Mouse (Mus musculus) R1 (cell line): ENCODE results near the gene Gm10282.

ENCODE experiments used
- DNase-seq: peaks from one replicate; pipeline ENCODE4 v3.0.0-alpha.2; 2018; ENCODE audit warnings: low read depth, low spot score

The Gm10282 gene

GRCm38 (mm10) chr8:72305210-72305905, at the start of gene Gm10282:
Gene Gm10282, minus strand, starts transcription at chr8:72305260.
- no peak for DNase-seq

DNA sequence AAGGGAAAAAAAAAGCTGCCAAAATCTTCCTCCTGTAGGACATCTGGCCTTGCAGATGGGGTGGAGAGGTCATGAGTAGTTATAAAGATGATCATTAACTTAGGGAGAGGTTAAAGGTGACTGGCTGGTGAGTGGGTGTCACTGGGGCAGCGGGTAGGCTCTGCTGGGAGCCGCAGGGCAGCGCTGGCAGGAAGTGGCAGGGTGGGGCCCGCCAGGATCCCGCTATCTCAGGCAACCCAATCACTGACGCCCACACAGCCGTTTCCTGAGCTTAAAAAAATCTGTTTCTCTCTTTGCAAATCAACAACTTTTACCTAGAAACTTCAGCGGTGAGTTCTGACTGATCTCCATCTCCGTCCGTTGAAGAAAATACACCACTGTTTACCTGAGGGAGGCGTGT, 49.2 kb upstream of the Gm10282 start:
- DNase-seq: peak; percentile 39

DNA sequence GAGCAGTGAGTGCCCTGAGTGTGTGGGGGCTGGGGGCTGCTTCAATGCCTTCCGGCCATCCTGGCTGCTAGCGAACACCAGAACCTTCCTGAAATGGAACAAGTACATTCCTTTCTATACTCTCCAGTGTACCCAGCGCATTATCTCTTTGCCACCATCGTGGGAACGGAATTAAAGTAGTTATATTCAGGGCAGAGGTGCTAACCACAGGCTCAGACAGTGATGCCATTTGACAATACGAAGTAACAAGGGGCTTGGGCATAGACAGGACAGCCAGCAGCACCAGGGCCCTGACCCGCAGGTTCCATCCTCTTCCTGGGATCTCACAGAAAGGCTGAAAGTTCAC, 48.6 kb upstream of the Gm10282 start:
- DNase-seq: no peak

DNA sequence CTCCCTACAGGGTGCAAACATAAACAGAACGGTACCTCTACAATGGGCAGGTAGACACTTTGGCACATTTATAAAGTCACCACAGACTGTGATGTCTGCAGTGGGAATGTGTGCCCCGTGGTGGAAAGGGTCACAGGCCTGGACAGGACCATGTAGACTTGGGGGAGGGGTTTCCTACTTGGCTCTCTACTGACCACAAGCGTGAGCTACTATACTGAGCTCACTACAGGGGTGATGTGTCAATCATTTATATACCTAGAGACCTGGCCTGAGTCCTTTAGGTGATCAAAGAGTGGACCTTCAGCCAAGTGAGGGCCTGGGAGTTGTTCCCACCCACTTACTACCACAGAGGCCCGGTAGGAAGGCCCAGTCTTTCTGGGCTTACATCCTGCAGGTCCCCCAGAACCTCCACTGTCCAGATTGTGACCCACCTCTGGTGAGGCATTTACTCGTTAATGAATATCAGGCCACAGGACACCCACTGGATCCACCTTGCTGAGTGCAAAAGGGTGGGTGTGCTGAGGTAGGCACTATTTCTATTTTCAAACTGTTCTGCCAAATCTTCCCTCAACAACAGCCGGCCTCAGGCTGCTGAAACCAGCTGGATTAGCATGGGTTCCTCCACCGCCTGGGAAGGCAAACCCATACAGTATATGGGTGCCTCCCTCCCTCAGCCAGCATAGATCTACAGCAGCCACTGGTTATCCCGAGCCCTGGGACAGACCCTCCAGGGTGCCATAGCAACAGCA, 48.1 kb upstream of the Gm10282 start:
- DNase-seq: peak; percentile 26

DNA sequence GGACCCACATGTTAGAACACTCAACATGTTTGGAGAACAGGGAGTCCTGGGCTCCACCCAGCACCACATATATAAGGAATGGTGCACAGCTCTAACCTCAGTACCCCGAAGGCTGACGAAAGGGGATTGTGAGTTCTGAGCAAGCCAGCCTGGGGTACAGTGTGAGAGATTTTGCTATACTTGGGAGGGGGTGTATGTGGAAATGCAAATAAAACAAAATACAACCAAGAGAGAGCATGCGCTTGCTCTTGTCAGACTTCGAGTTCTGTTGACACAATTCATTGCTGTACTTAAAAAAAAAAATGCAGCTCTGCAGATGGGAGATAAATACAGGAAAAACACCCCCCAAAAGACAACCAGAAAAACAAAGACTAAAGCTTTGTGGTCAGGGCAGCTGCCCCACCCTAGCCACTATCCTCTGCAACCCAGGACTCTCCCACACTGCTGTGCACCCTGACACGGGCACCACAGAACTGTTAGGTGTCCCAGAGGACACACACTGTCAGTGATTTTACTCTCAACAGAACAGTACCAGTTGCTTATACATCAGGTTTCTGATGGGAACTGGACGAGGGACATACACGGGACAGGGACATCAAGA, 46.4 kb upstream of the Gm10282 start:
- no peak for DNase-seq

DNA sequence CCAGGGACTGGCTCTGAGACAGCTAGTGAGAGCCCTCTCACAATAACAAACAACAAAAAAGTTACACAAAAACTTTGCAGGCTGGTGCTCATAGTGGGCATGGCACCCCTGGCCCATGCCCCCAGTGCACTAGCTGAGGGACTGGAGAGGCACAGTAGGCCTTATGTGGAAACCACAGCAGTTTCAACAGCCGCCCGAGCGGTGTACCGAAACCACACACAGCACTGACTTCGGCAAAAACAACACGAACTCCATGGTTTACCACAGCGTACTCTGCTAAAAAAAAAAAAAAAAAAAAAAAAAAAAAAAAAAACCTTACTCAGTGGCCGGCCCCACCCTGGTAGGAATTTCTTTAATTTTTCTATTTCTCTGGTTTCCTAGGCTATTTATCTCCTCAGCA, 45.7 kb upstream of the Gm10282 start:
- no peak for DNase-seq

DNA sequence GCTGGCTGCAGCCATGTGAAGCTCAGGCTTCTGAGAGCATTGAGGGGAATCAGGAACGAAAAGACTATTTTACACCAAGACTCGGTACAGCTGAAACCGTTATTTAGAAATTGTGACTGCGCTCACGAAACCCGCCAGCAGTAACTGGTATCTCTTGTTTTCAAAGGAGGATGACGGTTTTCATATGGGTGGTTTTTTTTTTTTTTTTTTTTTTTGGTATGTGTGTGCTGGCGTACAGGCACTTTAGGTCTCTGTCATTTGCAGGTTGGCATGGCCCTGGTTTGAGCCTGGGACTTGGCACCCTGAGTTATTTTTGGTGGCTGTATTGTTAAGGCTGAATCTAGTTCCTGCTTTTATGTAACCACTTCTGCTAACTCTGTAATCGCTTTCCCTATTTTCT, 44.8 kb upstream of the Gm10282 start:
- DNase-seq: no peak

DNA sequence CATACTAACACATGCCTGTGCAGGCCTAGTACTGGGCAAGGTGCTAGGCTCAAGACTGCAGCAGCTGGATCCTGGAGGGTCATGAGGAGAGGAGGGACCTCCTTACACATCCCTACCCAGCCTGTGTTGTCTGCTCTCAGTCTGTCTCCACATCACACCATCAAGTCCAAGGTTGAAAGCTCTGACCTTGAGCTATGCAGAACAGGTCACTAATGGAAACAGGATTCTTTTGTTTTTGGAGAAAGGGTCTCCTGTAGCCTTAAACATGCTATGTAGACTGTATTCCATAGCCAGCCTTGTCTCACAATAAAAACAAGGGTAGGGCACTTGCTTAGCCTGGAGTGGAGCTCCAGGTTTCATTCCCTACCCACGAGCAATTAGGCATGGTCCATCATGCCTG, 43.9 kb upstream of the Gm10282 start:
- DNase-seq: peak; percentile 73

DNA sequence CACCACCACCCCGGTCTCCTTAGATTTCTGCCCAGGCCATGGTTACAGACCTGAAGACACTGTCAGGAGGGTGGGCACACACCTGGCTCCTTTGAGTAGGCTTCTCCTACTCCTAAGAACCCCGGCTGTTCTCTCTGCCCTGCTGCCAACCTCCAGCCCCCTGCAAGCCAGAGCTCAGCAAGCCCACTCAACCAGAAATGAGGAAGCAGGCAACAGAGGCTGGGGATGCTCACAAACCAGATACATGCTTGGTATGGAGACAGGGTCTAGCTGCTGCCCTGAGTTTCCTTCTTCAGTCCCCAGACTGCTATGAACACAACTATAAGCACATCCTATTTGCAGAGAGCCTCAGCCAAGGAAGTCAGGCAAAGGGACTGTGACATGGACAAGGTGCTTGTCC, 43.1 kb upstream of the Gm10282 start:
- no peak for DNase-seq

DNA sequence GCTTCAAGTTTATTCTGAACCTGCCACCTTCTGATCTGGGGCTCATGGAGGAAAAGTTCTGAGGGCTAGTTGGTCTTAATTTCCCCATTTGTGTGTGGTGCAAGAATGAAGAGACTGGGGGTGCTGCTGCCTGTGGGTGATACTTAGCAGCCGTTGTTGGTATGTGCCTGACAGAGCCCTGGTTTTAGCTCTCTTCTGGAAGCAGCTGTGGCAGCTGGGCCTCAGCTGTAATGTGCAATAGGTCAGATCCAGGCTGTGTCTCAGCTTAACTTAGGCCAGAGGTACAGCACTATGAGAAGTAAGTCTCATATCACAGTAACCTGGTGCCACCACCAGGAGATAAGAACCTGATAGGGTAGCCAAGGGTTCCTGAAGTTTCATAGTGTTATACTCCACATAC, 42.5 kb upstream of the Gm10282 start:
- no peak for DNase-seq

- no peak for DNase-seq
Observed at GRCm38 (mm10) chr8:72343725-72344124, 38.7 kb upstream of the Gm10282 start.

DNA sequence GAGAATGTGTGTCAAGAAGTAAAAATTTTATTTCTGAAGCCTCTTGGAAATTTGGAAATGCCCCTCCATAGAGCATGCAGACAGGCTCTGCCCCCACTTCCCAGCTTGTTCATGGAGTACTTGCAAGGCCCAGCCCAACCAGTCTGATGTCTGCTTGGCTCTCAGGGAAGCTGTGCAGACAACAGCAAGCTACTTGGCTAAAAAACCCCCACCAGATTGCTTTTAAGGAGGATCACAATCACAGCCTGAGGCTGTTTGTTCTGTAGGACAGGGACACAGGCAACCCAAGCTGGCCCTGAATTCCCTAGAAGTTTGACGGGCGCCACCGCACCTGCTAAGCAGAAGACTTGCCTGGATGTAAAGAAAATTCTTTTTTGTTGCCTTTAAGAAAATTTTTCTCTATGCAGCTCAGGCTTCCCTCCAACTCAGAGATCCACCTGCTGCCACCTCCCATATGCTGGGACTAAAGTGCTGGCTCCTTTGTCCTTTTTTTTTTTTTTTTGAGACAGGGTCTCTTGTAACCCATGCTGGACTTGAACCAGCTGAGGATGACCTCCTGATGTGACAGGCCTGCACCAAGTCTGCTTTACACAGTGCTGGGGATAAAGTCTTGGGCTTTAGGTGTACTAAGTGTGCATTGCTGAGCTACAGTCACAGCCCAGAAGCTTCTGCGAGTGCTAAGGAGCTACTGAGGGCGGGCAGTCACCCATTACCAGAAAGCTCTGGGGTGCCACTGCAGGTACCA, 37.7 kb upstream of the Gm10282 start:
- DNase-seq: no peak

DNA sequence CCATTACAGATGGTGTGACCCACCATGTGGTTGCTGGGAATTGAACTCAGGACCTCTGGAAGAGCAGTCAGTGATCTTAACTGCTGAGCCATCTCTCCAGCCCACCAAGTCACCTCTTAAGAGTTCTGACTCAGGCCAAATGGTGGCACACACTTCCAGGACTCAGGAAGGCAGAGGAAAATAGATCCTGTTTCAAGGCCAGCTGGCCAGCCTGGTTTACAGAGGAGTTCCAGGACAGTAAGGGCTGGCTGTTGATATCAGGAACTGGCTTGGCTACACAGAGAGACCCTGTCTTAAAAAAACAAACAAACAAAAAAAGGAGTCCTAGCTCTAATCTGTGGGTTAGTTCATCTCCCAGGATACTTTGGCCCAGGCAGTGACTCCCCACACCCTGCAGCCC, 32.0 kb upstream of the Gm10282 start:
- DNase-seq: no peak

DNA sequence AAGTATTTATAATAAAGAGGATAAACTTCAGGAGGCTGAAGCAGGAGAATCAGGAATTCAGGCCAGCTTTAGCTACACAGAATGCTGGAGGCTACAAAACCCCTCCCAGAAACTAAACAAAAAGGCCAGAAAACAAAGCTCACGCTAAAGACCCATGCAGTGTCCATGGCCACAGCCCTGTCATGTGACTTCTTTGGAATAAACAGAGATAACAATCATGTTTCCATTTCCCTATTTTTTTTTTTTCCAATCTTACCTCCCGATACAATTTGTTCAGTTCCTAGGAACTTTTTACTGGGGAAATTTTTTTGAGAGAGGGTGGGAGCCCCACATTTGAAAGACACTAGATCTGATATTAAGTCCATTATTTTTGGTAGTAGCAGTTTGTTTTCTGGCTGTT, 31.2 kb upstream of the Gm10282 start:
- peak; percentile 47 for DNase-seq

GRCm38 (mm10) chr8:72334144-72334641, 29.1 kb upstream of the Gm10282 start:
- peak; percentile 98 for DNase-seq

DNA sequence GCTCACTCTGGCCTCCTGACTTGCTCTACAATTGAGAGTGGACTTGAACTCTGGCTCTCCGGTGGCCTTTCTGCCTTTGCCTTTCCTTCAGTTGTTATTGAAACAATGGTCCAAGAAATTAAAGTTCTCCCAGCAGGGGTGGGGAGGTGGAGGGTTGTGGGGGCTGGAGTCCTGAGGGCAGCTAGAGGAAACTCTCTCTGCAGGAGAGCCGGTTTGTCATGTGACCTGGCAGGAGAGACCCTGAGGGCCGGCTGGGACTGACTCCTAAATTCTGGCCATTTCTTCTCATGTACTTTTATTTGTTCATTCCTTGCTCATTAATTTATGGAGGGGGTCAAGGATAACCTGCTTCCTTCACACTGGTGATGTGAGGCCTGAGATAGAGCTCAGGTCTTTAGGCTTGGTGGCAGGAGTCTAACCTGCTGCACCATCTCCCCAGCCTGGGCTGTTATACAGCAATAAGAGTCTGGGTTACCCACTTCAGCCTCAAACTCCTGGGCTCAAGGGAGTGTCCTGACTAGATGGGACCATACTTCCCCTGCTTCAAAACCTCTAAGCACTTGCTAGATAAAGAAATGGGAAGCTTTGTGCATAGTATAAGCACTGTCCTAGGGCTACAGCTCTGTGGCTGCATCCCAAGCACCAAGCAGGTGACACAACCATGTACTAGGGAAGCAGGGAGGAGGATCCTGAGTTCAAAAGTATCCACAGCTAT, 28.5 kb upstream of the Gm10282 start:
- DNase-seq: peak; percentile 85

- DNase-seq: no peak
Observed at GRCm38 (mm10) chr8:72331631-72332030, 26.6 kb upstream of the Gm10282 start.

- DNase-seq: no peak
Observed at GRCm38 (mm10) chr8:72330806-72331516, 25.9 kb upstream of the Gm10282 start.

GRCm38 (mm10) chr8:72329116-72329515, 24.1 kb upstream of the Gm10282 start:
- DNase-seq: peak; percentile 67

DNA sequence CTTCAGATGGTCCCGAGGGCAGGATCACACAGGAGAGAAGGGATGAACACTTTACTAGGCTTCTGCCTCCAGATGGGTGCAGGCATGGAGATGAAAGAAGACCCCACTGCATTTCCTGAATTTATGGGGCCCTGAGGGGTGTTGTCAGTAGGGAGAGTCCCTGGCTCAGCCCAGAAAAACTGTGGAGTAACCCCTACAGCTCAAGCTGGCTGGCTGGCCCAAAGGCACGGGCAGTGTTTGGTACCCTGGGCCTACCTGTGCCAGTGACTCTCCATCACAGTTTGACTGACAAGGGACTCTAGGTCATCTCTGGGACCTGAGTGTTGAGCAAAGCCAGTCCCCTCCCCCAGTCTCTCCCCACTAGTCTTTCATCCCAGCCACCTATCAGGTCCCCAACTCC, 19.6 kb upstream of the Gm10282 start:
- DNase-seq: no peak
